Mouse (Mus musculus): ENCODE data around the gene Dlx1. TPM values are rescaled to one million over a fixed set of nuclear protein-coding genes. Genes with fewer than 3 reads are reported as not detected.

Dlx1 gene
- total RNA-seq, 4 experiments from 2014 or later, result 14.0 to 16.3 (median 15.2) TPM

DNA sequence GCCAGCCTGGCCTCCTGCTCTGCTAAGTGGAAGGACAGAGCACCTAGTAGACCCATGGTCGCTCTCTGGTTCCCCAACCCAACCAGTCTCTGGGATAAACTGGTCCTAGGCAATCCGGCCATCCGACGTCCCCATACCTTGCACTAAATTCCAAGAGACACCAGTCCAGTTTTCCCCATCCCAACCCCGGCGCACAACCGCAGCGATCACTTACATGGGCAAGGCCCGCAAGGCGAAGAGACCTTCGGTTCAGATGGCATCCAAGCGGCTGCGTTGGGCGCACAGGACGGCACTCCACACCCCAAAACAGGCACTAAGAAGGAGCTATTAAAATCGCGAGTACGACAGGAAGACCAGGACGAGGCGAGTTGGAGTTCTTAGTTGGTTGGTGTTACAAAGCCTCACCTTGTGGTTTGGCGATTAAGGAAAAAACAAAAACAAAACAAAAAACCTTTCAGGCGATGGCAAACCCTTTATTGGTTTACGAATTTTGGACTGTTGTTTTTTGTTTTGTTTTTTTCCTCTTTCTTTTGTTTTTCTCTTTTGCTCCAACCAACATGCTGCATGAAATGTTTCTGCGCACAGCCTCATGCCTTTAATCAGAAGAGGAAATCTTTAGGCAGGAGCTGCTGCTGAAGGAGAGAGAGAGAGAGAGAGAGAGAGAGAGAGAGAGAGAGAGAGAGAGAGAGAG, 445 bp upstream of the Dlx1 start:
- DNase-seq (ENCODE audit: low spot score in 2 of 2), result no peak

DNA sequence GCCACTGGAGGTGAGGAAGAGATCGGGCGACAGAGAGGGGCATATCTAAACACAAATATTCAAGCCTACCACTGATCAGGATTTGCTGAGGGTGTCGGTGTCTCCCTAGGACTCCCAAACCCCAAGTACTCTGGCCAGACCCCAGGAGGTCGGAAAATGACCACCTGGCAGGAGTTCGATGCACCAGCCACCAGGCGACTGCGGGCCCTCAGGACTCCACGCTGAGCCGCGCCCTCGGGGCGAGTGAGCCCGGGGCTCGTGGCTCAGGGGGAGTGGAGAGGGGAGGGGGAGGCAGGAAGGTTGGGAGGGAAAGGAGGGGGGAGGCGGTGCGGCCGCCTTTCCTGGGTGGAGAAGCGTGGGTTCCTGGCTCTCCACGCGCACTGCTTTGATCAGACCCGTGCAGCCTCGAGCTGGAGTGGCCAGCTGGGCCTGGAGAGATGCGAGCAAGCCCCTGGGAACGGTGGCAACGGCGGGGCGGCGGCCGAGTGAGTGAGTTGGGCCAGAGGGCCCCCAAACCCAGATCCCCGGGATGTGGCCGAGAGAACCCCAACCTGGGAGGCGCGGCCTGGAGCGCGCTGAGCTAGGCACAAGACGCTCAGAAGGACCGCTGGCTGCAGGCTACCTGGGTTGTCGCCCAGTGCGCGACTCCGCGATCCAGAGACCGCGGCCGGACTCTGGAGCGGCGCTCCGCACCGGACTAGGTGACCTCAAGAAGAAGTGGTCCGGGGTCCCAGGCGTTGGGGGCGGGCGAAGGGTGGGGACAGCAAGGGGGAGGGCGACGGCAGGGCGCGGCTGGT, 999 bp downstream of the Dlx1 start:
- no peak for DNase-seq (ENCODE audit: low spot score in 2 of 2)

DNA sequence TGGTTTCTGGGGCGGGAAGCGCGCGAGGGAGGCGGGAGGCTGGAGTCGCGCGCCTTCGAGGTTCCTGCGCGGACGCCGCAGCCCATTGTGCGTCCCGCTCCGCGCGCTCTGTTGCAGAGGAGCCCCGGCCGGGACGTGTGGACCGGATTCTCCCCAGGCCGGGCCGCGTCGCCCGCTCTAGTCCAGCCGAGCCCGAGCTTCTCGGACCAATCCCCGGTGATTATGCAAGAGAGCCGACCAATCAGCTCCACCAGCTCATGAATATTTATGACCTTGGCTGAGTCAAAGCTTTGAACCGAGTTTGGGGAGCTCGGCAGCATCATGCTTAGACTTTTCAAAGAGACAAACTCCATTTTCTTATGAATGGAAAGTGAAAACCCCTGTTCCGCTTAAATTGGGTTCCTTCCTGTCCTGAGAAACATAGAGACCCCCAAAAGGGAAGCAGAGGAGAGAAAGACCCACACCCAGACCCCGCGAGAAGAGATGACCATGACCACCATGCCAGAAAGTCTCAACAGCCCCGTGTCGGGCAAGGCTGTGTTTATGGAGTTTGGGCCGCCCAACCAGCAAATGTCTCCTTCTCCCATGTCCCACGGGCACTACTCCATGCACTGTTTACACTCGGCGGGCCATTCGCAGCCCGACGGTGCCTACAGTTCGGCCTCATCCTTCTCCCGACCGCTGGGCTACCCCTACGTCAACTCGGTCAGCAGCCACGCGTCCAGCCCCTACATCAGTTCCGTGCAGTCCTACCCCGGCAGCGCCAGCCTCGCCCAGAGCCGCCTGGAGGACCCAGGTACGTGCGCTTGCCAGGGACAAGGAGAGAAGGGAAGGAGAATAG, 1.8 kb downstream of the Dlx1 start:
- DNase-seq (ENCODE audit: low spot score in 2 of 2), result peak in 1 of 2 experiments; percentile 31

DNA sequence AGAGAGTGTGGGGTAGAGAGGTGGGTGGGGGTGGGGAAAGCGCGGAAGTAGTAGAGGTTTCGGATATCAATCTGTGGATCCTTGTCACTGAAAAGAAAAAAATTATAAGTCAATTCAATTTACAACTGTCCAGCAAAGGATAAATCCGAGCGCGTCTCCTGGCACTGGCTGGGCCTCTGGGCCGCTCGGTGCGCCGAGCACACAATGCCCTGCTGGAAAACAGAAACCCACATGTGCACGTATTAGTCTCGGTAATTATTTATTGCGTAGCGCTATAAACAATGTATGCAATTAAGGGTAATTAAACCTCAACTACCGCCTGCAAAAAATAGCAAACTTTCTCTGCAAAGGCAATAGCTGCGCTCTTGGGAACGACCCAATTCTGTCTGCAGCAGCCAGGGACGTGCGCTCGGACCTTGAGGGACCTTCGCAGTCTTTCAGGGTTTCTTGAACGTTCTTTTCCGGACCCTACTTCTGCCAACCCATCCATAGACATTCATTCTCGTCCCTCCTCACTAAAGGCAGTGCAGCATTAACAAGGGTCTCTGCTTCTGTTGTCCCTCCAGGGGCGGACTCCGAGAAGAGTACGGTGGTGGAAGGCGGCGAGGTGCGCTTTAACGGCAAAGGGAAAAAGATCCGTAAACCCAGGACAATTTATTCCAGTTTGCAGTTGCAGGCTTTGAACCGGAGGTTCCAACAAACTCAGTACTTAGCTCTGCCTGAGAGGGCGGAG, 2.6 kb downstream of the Dlx1 start:
- DNase-seq (ENCODE audit: low spot score in 2 of 2), result no peak

DNA sequence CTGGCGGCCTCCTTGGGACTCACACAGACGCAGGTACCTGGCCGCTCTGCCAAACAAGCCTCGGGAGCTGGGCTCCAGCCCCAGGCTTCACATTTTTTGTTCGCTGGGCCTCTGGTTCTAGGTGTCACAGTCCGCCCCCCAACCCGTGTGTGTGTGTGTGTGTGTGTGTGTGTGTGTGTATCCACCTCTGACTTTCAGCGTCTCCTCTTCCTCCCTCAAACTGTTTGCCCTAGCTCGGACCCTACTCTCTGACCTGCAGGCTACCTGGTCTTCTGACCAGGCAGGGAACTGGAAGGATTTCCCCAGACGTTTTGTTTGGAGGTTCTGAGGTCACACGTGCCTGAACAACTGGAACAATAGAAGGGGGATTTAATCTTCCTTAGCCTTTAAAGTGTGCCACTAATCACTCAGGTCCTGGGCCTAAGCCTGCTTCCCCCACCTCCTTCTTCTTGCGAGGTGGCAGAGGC, 3.2 kb downstream of the Dlx1 start:
- DNase-seq (ENCODE audit: low spot score in 2 of 2), result no peak

DNA sequence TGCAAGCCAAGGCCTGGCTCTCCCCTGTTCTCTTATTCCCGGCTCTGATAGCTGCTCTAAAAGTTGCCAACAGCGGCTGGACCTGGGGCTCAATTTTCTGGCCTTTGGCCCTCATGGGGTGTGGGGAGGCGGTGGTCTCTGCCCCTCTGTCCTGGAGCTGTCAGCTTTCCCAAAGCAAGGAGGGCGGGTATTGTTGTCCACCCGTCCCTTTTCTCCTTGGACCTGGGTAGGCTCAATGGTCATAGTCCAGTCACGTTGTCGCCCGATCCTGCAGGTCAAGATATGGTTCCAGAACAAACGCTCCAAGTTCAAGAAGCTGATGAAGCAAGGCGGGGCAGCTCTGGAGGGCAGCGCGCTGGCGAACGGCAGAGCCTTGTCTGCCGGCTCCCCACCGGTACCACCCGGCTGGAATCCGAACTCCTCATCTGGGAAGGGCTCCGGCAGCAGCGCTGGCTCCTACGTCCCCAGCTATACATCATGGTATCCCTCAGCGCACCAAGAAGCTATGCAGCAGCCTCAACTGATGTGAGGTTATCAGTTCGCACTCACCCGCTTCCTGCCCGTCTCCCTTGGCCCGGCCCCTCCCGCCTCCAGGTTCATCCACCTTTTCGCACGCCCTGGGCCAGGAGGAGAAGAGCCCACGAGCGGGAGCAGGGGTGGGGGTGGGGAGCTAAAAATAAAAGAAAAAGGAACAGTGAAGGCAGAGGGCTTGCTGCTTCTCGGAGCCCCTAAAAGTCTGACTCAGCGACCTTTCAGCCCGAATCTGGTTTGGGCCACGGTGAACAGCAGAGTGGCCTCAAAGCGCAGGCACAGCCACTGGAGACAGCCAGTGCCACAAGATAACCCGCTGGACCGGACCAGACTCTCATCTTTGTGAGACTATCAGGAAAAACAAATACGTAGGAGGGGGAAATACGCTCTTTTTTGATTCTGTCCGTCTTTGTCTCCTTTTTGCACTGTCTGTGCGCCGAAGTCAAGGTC, 4.4 kb downstream of the Dlx1 start:
- no peak for DNase-seq (ENCODE audit: low spot score in 2 of 2)

DNA sequence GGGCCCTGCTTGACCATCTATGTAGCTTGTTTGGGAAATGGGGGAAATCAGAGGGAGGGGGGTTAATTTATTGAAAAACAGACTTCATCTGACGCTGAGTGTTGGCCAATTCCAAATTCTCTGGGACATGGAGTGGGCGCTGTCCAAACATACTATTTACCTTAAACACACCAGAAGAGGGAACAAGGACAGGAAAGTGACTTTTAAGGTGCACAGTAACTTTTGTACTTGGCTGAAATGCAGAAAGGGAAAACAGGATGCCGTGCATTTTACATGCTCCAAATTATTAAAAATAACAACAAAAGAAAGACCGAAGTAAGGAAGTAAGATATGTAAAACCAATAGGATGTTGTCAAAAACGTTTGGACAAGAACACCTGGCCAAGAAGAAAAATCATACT, 5.2 kb downstream of the Dlx1 start:
- DNase-seq (ENCODE audit: low spot score in 2 of 2), result no peak

DNA sequence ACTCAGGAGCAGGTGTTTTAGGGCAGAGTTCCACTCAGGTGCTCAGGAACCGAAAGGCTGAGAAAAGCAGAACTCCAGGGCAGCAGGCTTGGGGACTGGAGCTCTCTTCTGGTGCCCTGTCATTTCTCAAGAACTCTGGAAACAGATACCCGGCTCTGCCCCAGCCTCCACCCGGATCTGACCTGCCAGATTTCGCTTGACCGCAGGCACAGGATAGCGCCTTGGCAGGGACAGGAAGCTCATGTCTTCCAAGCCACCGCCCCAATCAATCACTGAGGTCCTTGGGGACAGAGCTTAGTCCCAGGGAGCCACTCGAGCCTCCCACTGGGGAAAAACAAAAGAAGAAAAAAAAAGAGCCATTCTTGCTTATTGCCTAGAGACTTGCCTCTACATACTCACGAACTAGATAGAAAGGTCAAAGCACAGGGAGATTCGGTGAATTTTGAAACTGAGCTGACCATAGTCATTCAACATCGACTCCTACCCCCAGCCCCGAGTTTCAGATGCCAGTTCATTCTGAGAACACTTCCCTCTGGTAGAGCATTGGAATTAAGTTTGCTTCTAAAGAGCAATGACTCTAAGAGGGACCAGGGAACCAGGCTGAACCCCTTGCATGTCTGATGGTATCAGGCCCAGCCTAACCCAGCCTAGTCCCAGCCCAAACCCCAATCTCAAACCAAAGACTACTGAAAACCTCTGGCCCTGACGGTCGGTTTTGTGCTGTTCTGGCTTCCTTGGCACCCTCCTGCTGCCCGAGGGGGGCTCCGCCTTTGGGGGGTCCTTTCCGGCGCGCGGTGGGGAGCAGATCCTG, 6.5 kb downstream of the Dlx1 start:
- DNase-seq (ENCODE audit: low spot score in 2 of 2), result no peak

DNA sequence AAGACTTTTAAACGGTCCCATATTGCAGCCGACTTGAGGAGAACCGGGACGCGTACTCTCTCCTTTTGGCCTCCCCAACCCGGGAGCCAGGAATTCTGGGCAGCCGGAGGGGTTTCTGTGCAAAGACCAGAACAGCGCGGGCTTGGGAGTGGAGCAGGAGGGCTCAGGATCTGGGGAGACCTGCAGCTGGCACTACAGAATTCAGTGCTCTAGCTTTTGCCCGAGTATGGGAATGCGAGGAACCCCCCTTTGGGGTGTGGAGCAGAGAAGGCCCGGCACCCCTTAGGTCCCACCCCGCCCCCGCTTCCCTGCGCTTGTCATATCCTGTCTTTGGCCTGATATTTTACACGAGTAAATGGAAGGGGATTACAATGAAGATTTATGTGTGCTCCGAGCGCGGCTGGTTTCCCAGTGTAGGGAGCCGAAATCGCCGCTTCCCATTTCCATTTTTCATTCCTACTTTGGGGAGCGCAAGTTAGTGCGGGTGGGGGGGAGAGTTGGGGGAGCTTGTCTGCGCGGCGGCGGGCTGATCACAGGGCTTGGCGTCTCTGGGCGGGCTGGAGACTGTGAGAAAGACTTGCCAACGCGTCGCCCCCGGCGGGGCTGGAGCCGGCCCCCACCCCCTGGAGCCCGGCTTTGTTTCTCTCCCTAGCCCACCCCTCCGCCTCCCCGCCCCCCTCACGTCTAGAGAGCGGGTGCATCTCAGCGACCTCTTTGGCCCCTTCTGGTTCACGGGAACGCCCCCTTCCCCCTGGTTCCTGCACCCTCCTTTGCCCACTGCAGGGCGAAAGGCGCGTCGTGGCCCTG, 12.9 kb downstream of the Dlx1 start:
- no peak for DNase-seq (ENCODE audit: low spot score in 2 of 2)

DNA sequence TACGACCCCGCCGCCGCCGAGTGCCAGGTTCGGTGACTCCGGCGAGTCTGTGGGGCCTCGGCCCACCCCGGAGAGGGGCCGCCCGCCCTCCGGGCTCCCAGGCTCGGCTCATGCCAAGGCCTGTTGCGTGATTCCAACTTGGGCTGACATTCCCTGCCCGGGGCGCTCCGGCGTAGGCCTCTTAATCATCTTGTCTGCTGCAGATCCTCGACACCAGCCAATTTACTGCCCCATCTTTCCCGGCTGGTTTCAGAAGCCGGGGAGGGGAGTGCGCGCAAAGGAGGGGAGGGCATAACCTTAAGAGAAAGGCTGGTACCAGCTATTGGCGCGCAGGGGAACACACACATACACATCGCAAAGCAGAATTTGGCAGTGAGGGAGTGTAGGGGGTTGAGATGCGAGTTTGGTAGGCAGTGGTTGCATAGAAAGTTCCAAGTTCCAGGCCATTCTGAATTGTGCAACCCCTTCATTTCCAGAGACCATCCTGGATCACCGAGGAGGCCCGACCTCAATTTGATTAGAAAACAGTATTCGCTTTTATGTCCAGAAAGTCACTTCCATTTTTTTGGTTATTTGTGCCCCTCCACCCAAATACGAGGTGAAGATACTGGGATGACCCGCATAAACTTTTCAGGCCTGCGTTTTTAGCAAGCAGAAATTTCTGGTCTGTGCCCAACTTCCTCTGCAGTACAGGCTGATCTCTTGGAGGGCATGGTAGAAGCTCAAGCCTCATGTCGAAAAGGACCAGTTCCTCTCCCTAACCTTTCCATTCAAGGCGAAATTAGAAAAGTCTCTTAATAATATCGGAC, 13.7 kb downstream of the Dlx1 start:
- DNase-seq (ENCODE audit: low spot score in 2 of 2), result no peak

DNA sequence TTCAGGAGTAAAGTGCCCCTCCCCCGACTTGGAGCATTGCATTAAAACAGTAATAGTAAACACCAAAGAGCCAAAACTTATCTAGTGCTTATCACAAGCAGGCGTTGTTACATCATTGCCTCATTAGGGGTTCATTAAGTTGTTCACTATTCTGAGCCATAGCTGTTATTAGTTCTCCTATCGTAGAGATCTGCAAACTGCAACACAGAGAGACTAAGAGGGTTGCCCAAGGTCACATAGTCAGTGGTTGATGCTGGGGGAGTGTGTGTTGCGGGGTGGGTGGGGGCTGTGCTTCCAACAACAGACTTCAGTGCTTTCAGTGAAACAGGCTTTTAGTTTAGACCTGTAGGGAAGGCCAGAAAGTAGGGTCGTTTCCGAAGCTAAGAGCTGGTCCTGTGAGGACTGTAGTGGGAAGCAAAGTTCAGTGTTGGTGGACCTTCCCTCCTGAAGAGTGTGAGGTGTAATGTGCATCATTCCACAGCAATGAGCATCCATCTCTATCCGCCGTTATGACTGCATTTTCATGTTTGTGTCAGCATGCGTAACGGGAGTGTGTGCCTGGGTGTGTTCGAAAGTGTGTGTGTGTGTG, 14.4 kb downstream of the Dlx1 start:
- DNase-seq (ENCODE audit: low spot score in 2 of 2), result no peak

DNA sequence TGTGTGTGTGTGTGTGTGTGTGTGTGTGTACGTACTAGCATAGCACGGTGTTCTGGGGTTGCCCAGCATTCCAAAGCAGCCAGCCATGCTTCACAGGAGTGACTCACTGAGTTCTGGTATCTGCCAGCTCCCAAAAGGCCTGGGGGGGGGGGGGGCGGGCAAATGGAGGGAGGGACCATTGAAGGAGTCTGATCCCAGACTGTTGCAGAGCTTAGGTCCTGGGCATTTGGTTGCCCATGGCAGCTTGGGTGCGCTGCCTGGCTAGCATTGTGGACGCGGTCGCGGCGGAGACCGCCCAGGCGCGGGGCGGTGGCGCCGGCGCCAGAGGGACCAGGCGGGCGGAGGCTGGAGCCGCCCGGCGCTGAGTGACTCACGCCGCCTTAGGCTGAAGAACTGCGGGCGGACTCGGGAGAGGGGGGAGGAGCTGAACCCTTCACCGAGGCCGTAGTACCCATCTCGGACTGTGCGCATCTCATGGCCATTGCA, 14.9 kb downstream of the Dlx1 start:
- DNase-seq (ENCODE audit: low spot score in 2 of 2), result no peak

DNA sequence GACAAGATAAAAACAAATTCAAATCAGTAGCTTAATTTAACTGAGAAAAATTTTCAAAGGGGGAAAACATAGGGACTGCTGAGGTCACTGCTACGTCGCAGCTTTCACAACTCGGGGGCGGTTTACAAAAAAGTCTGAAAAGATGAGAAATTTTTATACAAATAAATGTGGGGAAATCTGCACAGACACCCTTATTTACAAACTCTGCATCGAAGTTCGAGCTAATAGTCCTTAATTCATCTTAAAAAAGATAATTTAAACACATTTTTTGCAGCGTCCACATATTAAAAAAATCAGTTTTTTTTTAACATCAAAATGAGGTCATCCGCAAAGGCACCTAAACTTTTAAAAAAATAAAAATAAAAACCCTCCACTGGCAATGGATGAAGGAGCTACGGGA, 15.6 kb downstream of the Dlx1 start:
- no peak for DNase-seq (ENCODE audit: low spot score in 2 of 2)

DNA sequence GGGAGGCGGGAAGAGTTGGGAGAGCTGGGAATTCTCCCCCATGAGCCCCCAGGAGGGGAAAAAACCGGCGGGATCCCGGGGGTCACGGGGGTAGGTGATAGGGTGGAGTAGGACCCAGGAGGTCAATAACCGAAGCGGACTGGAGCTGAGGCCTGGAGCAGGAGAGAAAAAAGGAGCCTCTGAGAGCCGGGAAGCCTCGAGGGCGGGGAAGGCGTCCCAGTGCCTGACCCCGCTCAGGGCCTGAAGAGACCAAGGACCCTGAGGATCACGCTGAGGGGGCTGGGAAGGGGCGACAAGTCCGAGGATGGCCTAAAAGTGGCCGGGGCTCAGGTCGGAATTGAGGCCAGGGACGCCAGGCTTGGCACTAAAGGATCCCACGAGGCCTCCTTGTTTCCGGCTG, 16.0 kb downstream of the Dlx1 start:
- no peak for DNase-seq (ENCODE audit: low spot score in 2 of 2)

DNA sequence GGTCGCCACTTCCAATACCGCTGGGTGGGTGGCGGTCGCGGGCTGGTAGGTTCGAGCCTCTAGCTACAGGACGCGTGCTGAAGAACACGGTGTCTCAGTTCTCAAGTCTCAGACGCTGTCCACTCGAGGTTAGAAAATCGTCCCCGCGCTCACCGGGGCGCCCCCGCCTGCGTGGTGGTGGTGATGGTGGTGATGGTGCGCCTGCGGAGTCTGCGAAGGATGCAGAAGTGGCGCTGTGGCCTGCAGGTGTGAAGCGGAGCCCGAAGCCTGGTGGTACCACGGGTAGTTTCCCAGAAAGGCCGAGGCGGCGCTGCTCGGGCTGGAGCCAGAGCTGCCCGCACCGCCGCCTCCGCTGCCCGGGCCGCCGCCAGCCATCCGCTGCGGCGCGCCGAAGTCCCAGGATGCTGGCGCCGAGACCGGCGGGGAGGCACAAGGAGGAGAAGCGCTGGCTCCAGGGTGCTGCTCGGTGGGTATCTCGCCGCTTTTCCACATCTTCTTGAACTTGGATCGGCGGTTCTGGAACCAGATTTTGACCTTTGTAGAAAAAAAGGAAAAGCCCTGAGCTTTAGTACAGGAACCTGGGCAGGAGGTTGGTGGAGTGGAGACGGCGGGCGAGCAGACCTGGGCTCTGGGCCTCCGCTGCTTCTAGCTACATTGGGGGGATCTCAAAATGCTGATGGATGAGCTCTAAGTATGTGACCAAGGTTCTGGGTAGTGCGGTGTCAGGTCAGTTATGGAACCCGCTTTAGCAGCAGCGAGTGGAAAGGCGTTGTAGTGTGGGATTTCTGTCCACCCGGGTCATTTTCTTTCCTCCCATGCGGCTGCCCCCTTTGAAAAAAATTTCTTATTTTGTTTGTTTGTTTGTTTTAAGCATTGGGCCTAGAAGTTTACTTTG, 16.7 kb downstream of the Dlx1 start:
- DNase-seq (ENCODE audit: low spot score in 2 of 2), result no peak

DNA sequence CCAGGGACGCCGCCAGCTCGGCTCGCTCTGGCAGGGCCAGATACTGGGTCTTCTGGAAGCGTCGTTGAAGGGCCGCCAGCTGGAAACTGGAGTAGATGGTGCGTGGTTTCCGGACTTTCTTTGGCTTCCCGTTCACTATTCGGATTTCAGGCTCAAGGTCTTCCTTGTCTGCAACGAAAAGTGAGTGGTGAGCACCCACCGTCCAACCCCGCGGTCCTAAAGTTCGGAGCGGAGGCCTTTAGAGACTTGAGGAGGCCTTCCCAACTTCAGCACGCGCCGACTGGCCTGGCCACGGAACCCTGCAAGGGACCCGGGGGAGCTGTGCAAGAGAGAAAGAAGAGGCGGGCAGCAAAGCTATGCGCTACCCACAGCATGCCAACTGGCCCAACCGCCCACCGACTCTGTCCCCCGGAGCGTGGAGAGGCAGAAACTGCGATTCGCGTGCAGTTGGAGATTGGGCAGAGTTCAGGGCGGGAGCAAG, 17.5 kb downstream of the Dlx1 start:
- DNase-seq (ENCODE audit: low spot score in 2 of 2), result no peak
